Mouse (Mus musculus) gastrocnemius, postnatal 36 days (tissue): ENCODE results near the gene Olfr1436. TPM values are rescaled to one million over a fixed set of nuclear protein-coding genes. Genes with fewer than 3 reads are reported as not detected.
"Not testable (repeated sequence)": the region's sequence is repeated elsewhere in the genome, so short reads cannot be mapped to it uniquely, and the experiment has no call there.

Experiments used
- DNase-seq, 2 experiments: peaks; one replicate each; pipeline ENCODE4 v3.0.0; 2022
- intact Hi-C: fragments of 180-260 bp; cut with DNase I; formaldehyde crosslinking; loops from one replicate; pipeline ENCODE4 v1.15.1; 2025
- long read RNA-seq, 2 experiments: library from polyadenylated mRNA; stranded (forward); transcript quantifications; one replicate each; pipeline ENCODE4 v2.0.0; 2021
- total RNA-seq, 2 experiments: library from RNA; stranded (reverse); gene quantifications; 2 replicates each; pipeline ENCODE4 v1.2.3; 2021

Gene Olfr1436
- not detected for total RNA-seq
- long read RNA-seq, experiment 1, result 0 reads
- long read RNA-seq, experiment 2, result 0 reads

DNA sequence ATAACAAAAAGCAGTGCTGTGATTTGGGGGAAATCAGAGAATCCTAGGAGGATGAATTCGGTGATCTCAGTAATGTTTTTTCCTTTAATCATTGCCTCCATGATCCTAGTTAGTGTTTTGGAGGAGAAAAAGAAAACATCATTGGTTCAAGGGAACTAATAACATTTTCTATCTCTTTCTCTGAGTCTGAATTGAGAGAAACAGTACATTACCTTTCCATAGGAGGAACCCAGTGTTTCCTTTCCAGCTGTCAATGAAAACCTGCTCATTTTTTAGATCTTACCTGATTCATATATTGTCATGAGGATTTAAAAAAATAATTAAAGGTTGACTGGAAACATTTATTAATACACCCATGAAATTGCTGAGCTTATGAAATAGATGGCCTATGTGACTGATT, at the start of gene Olfr1436:
Gene Olfr1436 (minus strand): TSS at position 101 of the 400 bp plus-strand sequence.
- intact Hi-C loops, result not testable (repeated sequence)

DNA sequence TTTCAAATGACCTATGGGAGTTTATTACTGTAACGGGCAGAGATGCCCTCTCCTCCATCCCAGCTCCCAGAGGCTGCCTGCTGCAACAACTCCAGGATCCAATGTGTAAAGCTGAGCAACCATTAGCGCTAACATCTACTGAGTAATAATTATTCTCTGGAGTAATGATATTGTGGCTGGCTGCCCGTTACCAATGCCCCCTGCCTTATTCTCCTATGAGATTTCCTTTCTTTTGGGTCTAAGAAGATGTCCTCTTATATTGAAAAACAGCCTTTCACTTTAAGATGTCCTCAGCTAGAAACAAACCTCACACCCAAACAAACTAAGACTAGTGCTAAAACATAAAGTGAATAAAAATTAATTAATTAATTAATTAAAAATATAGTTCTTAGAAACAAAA, 36.9 kb upstream of the Olfr1436 start, which contains the start of gene Olfr1438-ps1:
Gene Olfr1438-ps1 (minus strand): TSS at position 101 of the 400 bp plus-strand sequence.
- DNase-seq, result no peak
- intact Hi-C loops, result no loop called here

More for the DNA sequence above, at the start of gene Olfr1436:
- not testable (repeated sequence) for DNase-seq

DNA sequence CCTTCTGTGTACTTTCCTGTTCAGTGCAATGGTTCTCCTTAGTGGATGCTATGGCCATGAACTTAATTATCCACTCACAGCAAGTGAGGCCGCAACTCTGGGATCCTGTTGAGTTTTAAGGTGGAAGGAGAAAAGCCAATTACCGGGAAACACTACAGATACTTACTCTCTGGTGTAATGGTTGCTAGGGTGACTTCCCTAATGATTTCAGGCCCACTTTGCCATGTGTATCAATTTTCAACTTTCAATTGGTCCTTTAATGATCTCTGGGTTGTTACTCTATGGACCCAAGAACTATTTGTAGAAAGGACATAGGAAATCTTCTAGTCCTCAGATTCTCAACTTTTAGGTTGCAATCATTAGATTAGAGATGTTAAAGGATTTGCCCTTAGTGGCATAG, 26.1 kb upstream of the Olfr1436 start, which contains the start of gene Olfr1437:
Gene Olfr1437 (minus strand): TSS at position 101 of the 400 bp plus-strand sequence.
- no peak for DNase-seq
- intact Hi-C loops, result no loop called here

DNA sequence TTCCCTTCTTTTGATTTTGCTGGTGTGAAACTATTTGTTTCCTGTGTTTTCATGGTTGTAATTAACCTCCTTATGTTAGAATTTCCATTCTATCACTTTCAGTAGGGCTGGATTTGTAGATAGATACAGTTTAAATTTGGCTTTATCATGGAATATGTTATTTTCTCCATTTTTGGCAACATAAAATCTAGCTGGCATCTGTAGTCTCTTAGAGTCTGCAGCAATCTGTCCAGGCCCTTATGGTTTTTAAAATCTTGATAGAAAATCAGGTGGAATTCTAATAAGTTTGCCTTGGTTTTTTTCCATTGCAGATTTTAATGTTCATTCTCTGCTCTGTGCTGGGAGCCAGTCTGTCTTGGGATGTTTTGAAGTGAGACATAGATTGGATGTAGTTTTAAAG, 6.0 kb downstream of the Olfr1436 start:
- intact Hi-C loops, result no loop called here
- no peak for DNase-seq

DNA sequence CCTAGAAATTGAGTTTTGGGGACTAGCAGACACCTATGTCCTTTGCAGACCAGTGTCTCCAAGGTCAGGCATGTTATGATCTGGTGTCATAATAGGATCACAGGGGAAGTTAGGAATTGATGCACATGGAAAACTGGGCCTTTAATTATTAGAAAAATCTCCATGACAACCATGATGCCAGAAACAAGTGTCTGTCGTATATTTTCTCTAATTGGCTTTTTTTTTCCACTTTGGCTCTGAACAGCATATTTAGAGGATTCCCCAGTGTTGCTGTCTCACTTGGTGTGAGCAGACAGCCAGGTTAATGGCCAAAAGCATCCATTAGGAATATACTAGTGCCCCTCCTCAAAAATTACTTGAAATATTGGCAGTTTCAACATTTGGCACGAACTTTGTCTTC, 19.4 kb downstream of the Olfr1436 start, which contains the start of gene Olfr1434:
Gene Olfr1434 (plus strand): TSS at position 301 of the 400 bp plus-strand sequence.
- DNase-seq, result no peak
- intact Hi-C loops, result no loop called here

DNA sequence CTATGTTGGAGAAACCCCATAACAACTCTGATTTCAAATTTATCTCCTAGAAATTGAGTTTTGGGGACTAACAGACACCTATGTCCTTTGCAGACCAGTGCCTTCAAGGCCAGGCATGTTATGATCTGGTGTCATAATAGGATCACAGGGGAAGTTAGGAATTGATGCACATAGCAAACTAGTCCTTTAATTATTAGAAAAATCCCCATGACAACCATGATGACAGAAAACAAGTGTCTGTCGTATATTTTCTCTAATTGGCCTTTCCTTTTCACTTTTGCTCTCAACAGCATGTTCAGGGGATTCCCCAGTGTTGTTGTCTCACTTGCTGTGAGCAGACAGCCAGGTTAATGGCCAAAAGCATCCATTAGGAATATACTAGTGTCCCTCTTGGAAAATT, 38.2 kb downstream of the Olfr1436 start, which contains the start of gene Olfr235:
Gene Olfr235 (plus strand): TSS at position 301 of the 400 bp plus-strand sequence.
- DNase-seq, result no peak
- intact Hi-C loops, result no loop called here

Other genes with a start within 250 kb of the Olfr1436 start
- not detected for gene Olfr1424, start 236.4 kb downstream of the Olfr1436 start, total RNA-seq
- not detected for gene Olfr1425, start 221.4 kb downstream of the Olfr1436 start, total RNA-seq
- gene Olfr1426, start 207.1 kb downstream of the Olfr1436 start, total RNA-seq, result not detected
- gene Olfr1427, start 195.8 kb downstream of the Olfr1436 start, total RNA-seq, result not detected
- gene Olfr1428, start 183.2 kb downstream of the Olfr1436 start, total RNA-seq, result not detected
- gene Olfr76, start 175.9 kb downstream of the Olfr1436 start, total RNA-seq, result not detected
- gene Olfr1555-ps1, start 129.0 kb downstream of the Olfr1436 start, total RNA-seq, result not detected
- not detected for gene Olfr1431, start 98.5 kb downstream of the Olfr1436 start, total RNA-seq
- gene Olfr1432, start 66.5 kb downstream of the Olfr1436 start, total RNA-seq, result not detected
- not detected for gene Olfr262, start 57.5 kb downstream of the Olfr1436 start, total RNA-seq
- not detected for gene Olfr235, start 38.1 kb downstream of the Olfr1436 start, total RNA-seq
- gene Olfr1434, start 19.3 kb downstream of the Olfr1436 start, total RNA-seq, result not detected
- gene Olfr1437, start 26.0 kb upstream of the Olfr1436 start, total RNA-seq, result not detected
- not detected for gene Olfr1438-ps1, start 36.8 kb upstream of the Olfr1436 start, total RNA-seq
- not detected for gene Olfr1440, start 88.1 kb upstream of the Olfr1436 start, total RNA-seq
- not detected for gene Olfr1441, start 118.3 kb upstream of the Olfr1436 start, total RNA-seq
- gene Pfpl, start 128.8 kb upstream of the Olfr1436 start, total RNA-seq, result not detected
- gene Mpeg1, start 161.6 kb upstream of the Olfr1436 start, total RNA-seq, result 1 to 10 TPM; 1.1 to 2.7 TPM
- 1 to 10 TPM; 5.2 to 5.3 TPM for gene Dtx4, start 202.3 kb upstream of the Olfr1436 start, total RNA-seq
- 1 to 10 TPM; 1.9 to 2.1 TPM for gene Fam111a, start 246.6 kb upstream of the Olfr1436 start, total RNA-seq